Mouse (Mus musculus): Measurements from ENCODE around the gene Rabgap1. TPM values are rescaled to one million over a fixed set of nuclear protein-coding genes. Genes with fewer than 3 reads are reported as not detected.

Gene Rabgap1
- total RNA-seq, 2 experiments from 2014 or later = 44.8 to 45.0 TPM

Other genes starting within 250 kb of the Rabgap1 start
- not detected for gene Olfr366, start 231.7 kb upstream of the Rabgap1 start, total RNA-seq (2021)
- gene Olfr368, start 116.8 kb upstream of the Rabgap1 start, total RNA-seq (2021) = not detected
- gene Pdcl, start 83.9 kb upstream of the Rabgap1 start, total RNA-seq (2021) = 10 to 100 TPM; 20.3 to 20.7 TPM
- 10 to 100 TPM; 34.8 to 35.0 TPM for gene Rc3h2, start 20.4 kb upstream of the Rabgap1 start, total RNA-seq (2021)
- gene Zbtb26, start 144 bp upstream of the Rabgap1 start, total RNA-seq (2021) = 1 to 10 TPM; 3.8 to 5.1 TPM
- gene Zbtb6, start 108 bp upstream of the Rabgap1 start, total RNA-seq (2021) = 1 to 10 TPM; 4.2 TPM
- gene Gpr21, start 73.1 kb downstream of the Rabgap1 start, total RNA-seq (2021) = under 1 TPM; 0.60 to 0.78 TPM

Data from heart, postnatal 36 days (tissue).